Mouse (Mus musculus) MEL (cell line): Measurements from ENCODE around the gene Zfp296. TPM values are rescaled to one million over a fixed set of nuclear protein-coding genes. Genes with fewer than 3 reads are reported as not detected.
A peak's percentile ranks its signal among the peaks of the same experiment; 100 is the strongest.

ENCODE experiments used
- DNase-seq: peaks from one replicate; pipeline ENCODE4 v3.0.0; 2011; ENCODE audit warnings: low read depth, low spot score
- H3K27ac ChIP-seq: 2 replicates; pipeline ENCODE4 v1.5.1; 2012; ENCODE audit warnings: low read depth, mild to moderate bottlenecking, control low read depth, low read length, moderate library complexity; ENCODE audit not compliant: control insufficient read depth
- H3K27me3 ChIP-seq, 2 experiments: fragments of 150-350 bp in 1 of 2; sonication (generic) in 1 of 2; 2 replicates each; pipeline ENCODE4 v1.6.1; 2012; ENCODE audit warnings: low read length in 2 of 2, mild to moderate bottlenecking in 2 of 2, improper control_type of control experiment in 1 of 2, moderate library complexity in 1 of 2; ENCODE audit not compliant: insufficient read depth in 2 of 2, control insufficient read depth in 1 of 2
- H3K36me3 ChIP-seq, 2 experiments: 2 replicates each; pipeline ENCODE4 v1.6.1; 2012 to 2014; ENCODE audit warnings: low read length in 2 of 2, improper control_type of control experiment in 1 of 2, inconsistent platforms in 1 of 2, mild to moderate bottlenecking in 1 of 2; ENCODE audit not compliant: insufficient read depth in 2 of 2, control insufficient read depth in 1 of 2
- H3K4me1 ChIP-seq, 2 experiments: fragments of 150-350 bp in 1 of 2; sonication (generic) in 1 of 2; 2 replicates each; pipeline ENCODE4 v1.6.1; 2012; ENCODE audit warnings: low read length in 2 of 2, improper control_type of control experiment in 1 of 2, mild to moderate bottlenecking in 1 of 2; ENCODE audit not compliant: insufficient read depth in 2 of 2, control insufficient read depth in 1 of 2
- H3K4me3 ChIP-seq, 2 experiments: fragments of 150-350 bp in 1 of 2; sonication (generic) in 1 of 2; 2 replicates each; pipeline ENCODE4 v1.5.1; 2012; ENCODE audit warnings: low read depth in 2 of 2, low read length in 2 of 2, mild to moderate bottlenecking in 2 of 2, moderate library complexity in 2 of 2, control low read depth in 1 of 2, improper control_type of control experiment in 1 of 2; ENCODE audit not compliant: control insufficient read depth in 1 of 2, insufficient read depth in 1 of 2
- H3K79me2 ChIP-seq: 2 replicates; pipeline ENCODE4 v1.6.1; 2012; ENCODE audit warnings: mild to moderate bottlenecking, low read length, moderate library complexity; ENCODE audit not compliant: control insufficient read depth, poor library complexity, insufficient read depth
- H3K9ac ChIP-seq: 2 replicates; pipeline ENCODE4 v1.6.1; 2012; ENCODE audit warnings: low read depth, mild to moderate bottlenecking, control low read depth, low read length, moderate library complexity; ENCODE audit not compliant: control insufficient read depth, poor library complexity, severe bottlenecking
- H3K9me3 ChIP-seq: fragments of 150-350 bp; sonication (generic); replicated peaks from 2 replicates; pipeline ENCODE4 v1.6.1; 2012; ENCODE audit warnings: mild to moderate bottlenecking, low read length, improper control_type of control experiment, moderate library complexity; ENCODE audit not compliant: insufficient read depth
- CHD1 ChIP-seq: IDR thresholded peaks from 2 replicates; pipeline ENCODE4 v1.6.1; 2012; ENCODE audit warnings: low read depth, mild to moderate bottlenecking, inconsistent platforms, low read length, improper control_type of control experiment
- CTCF ChIP-seq, 3 experiments: IDR thresholded peaks in 2 of 3; conservative IDR thresholded peaks in 1 of 3; 2 replicates each; pipeline ENCODE4 v1.5.1; 2011 to 2012; ENCODE audit warnings: low read length in 3 of 3, low read depth in 2 of 3, mild to moderate bottlenecking in 2 of 3, improper control_type of control experiment in 1 of 3, inconsistent platforms in 1 of 3, mixed read lengths in 1 of 3, moderate library complexity in 1 of 3; ENCODE audit not compliant: control insufficient read depth in 1 of 3, insufficient read depth in 1 of 3, poor library complexity in 1 of 3, severe bottlenecking in 1 of 3
- E2F4 ChIP-seq: IDR thresholded peaks from 2 replicates; pipeline ENCODE4 v1.6.1; 2011; ENCODE audit warnings: low read depth, low read length, improper control_type of control experiment, borderline replicate concordance
- ETS1 ChIP-seq: IDR thresholded peaks from 2 replicates; pipeline ENCODE4 v1.6.1; 2012; ENCODE audit warnings: low read depth, mild to moderate bottlenecking, inconsistent platforms, low read length, improper control_type of control experiment, moderate library complexity
- GABPA ChIP-seq: IDR thresholded peaks from 2 replicates; pipeline ENCODE4 v1.6.1; 2012; ENCODE audit warnings: low read depth, mild to moderate bottlenecking, inconsistent platforms, low read length, improper control_type of control experiment, moderate library complexity
- GATA1 ChIP-seq: IDR thresholded peaks from 2 replicates; pipeline ENCODE4 v1.6.1; 2011; ENCODE audit warnings: low read depth, low read length, improper control_type of control experiment
- HCFC1 ChIP-seq: IDR thresholded peaks from 2 replicates; pipeline ENCODE4 v1.6.1; 2012; ENCODE audit warnings: low read depth, mild to moderate bottlenecking, inconsistent platforms, low read length, improper control_type of control experiment, moderate library complexity
- KAT2A ChIP-seq: conservative IDR thresholded peaks from 2 replicates; pipeline ENCODE4 v1.6.1; 2012; ENCODE audit warnings: low read depth, low read length, improper control_type of control experiment, inconsistent platforms
- MAZ ChIP-seq: IDR thresholded peaks from 2 replicates; pipeline ENCODE4 v1.6.1; 2012; ENCODE audit warnings: low read depth, mild to moderate bottlenecking, inconsistent platforms, low read length, improper control_type of control experiment
- MEF2A ChIP-seq: IDR thresholded peaks from 2 replicates; pipeline ENCODE4 v1.6.1; 2014; ENCODE audit warnings: low read depth, mild to moderate bottlenecking, inconsistent platforms, low read length, improper control_type of control experiment; ENCODE audit not compliant: poor library complexity, insufficient replicate concordance, severe bottlenecking; ENCODE audit errors: extremely low read depth
- MXI1 ChIP-seq: IDR thresholded peaks from 2 replicates; pipeline ENCODE4 v1.6.1; 2011; ENCODE audit warnings: mild to moderate bottlenecking, low read depth, low read length, improper control_type of control experiment
- MYB ChIP-seq: IDR thresholded peaks from 2 replicates; pipeline ENCODE4 v1.6.1; 2011; ENCODE audit warnings: mild to moderate bottlenecking, low read depth, low read length, improper control_type of control experiment
- NRF1 ChIP-seq: IDR thresholded peaks from 2 replicates; pipeline ENCODE4 v1.6.1; 2014; ENCODE audit warnings: low read depth, mild to moderate bottlenecking, inconsistent platforms, low read length, improper control_type of control experiment, moderate library complexity; ENCODE audit not compliant: poor library complexity, insufficient read depth, severe bottlenecking
- SIN3A ChIP-seq: IDR thresholded peaks from 2 replicates; pipeline ENCODE4 v1.6.1; 2012; ENCODE audit warnings: low read length, improper control_type of control experiment, inconsistent platforms
- SMC3 ChIP-seq: IDR thresholded peaks from 2 replicates; pipeline ENCODE4 v1.6.1; 2011; ENCODE audit warnings: low read depth, low read length, improper control_type of control experiment
- TAL1 ChIP-seq: IDR thresholded peaks from 2 replicates; pipeline ENCODE4 v1.6.1; 2012; ENCODE audit warnings: mild to moderate bottlenecking, inconsistent platforms, low read length, moderate library complexity, mixed read lengths
- ZMIZ1 ChIP-seq: IDR thresholded peaks from 2 replicates; pipeline ENCODE4 v1.6.1; 2012; ENCODE audit warnings: low read depth, mild to moderate bottlenecking, inconsistent platforms, low read length, improper control_type of control experiment, moderate library complexity
- ZNF384 ChIP-seq: IDR thresholded peaks from 2 replicates; pipeline ENCODE4 v1.6.1; 2012; ENCODE audit warnings: low read depth, mild to moderate bottlenecking, inconsistent platforms, low read length, improper control_type of control experiment
- polyA plus RNA-seq, 2 experiments: library from polyadenylated mRNA; stranded (reverse) in 1 of 2; unstranded in 1 of 2; fragments of >175 nt in 1 of 2; fragments of >200 nt in 1 of 2; gene quantifications; 2 replicates each; pipeline versions ENCODE4 v1.2.1 to v1.2.4; 2012; ENCODE audit warnings: low replicate concordance in 2 of 2, low read depth in 1 of 2; ENCODE audit not compliant: insufficient read length in 2 of 2, insufficient read depth in 1 of 2, missing spikeins in 1 of 2
- total RNA-seq: library from RNA; depleted of rRNA; stranded (reverse); fragments of 300-350 nt; gene quantifications from 2 replicates; pipeline ENCODE4 v1.2.3, GENCODE M21; 2012

Gene Zfp296
- total and polyA plus RNA-seq, 3 experiments = 3.3 to 7.8 TPM; not detected in 1

DNA sequence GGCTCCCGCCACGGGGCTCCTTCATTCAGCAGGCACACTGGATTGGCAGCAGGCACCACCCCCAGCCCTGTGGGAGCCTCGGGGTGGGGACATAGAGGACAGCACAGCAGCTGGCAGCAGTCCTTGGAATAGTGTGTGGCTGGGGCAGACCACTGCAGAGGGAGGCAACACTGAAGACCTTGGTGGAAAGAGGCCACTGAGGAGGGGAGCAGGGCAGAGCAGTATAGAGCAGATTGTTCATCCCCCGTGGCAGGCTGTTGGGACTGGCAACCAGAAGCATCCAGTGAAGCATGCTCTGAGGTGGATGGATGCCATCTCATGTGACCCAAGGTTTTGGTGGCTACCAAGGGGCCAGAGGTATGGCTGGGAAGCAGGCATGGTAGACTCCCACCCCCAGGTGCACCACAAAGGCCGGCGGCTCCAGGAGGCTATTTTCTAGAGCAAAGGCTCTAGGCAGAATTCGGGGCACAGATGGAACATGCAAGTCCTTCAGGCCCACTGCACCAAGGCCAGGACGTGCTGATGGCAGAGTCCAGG is 34.9 kb upstream of the Zfp296 start:
- no peaks in the 10 kb centered on the region for H3K4me1 ChIP-seq
- H3K27me3 ChIP-seq = no peaks in the 10 kb centered on the region
- no peak for TF ChIP-seq GABPA
- H3K27ac ChIP-seq = no peak overlapping the region
- H3K9me3 ChIP-seq = no peaks in the 10 kb centered on the region
- no peak overlapping the region for H3K9ac ChIP-seq
- H3K79me2 ChIP-seq = peaks cover 32% of the 10 kb centered on the region
- H3K4me3 ChIP-seq = no peak overlapping the region
- DNase-seq = no peak
- H3K36me3 ChIP-seq = peaks cover 0 to 2% of the 10 kb centered on the region in 2 experiments; a peak in 1 of 4 replicates

DNA sequence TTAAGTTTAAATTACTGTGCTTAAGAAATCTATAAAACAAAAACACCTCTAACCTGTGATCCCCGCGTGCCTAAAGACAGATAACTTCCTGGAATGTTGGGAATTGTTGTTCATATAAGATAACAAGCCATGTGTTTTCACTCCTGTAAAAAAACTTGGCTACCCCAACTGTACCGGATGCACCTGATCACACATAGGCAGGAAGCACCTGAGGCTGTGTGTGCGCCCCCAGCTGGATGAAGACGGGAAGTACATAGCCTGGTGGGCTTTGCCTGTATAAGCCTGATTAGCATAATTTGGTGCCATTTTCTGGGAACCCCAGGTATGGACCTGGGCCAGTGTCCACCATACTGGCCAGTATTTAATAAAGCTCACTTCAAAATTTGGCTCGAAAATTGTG is 33.5 kb upstream of the Zfp296 start:
- Histone ChIP-seq H3K9me3 (no peaks in the 10 kb centered on the region), H3K79me2 (peaks cover 40% of the 10 kb centered on the region), H3K27ac (no peak overlapping the region), H3K27me3 (no peaks in the 10 kb centered on the region), H3K4me3 (no peak overlapping the region), H3K9ac (no peak overlapping the region), H3K4me1 (no peaks in the 10 kb centered on the region), H3K36me3 (peaks cover 0 to 2% of the 10 kb centered on the region in 2 experiments; a peak in 1 of 4 replicates)
- DNase-seq = peak; percentile 33
- TF ChIP-seq SMC3 (0 out of 2 replicates have a peak, but pooled peaks have one; percentile 31), CHD1 (no peak), KAT2A (no peak), HCFC1 (no peak), CTCF (IDR thresholded peaks at IDR 0.05 in 2 of 3, conservative IDR thresholded peaks at IDR 0.05 in 1 of 3; ENCODE audit: control insufficient read depth in 1 of 3, insufficient read depth in 1 of 3, low read depth in 2 of 3, low read length in 3 of 3, poor library complexity in 1 of 3, severe bottlenecking in 1 of 3) (peak; percentile 51 to 67 (median 53)), MYB (no peak)

DNA sequence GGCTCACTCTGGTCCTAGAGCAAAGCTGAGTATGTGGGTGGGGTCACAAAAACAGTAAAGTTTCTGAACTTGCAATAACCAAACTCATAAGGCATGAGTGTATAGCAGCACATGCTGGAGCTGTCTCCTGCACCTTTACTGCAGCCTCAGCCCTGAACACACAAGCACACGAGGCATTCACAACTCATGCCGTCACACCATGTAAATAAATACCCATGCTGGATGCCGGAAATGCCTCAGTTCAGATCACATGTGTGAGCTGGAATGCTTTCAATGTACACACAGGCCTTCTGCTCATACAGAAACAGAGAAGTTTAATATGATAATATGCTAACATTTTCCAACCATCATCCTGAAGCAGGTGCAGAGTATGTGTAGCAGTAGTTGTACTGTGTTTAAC is 31.1 kb upstream of the Zfp296 start:
- H3K27me3 ChIP-seq = no peaks in the 10 kb centered on the region
- no peaks in the 10 kb centered on the region for H3K9me3 ChIP-seq
- H3K79me2 ChIP-seq = peaks cover 41% of the 10 kb centered on the region
- H3K4me3 ChIP-seq = no peak overlapping the region
- DNase-seq = no peak
- no peaks in the 10 kb centered on the region for H3K4me1 ChIP-seq
- no peak overlapping the region for H3K9ac ChIP-seq
- no peak overlapping the region for H3K27ac ChIP-seq
- no peaks in the 10 kb centered on the region; a peak in 1 of 4 replicates for H3K36me3 ChIP-seq
- no peak for TF ChIP-seq MAZ
- no peak for TF ChIP-seq E2F4
- TF ChIP-seq MXI1 = no peak
- no peak for TF ChIP-seq MEF2A
- no peak for TF ChIP-seq SIN3A
- no peak for TF ChIP-seq TAL1
- no peak for TF ChIP-seq ZMIZ1
- no peak for TF ChIP-seq KAT2A
- no peak for TF ChIP-seq ETS1
- no peak for TF ChIP-seq GATA1
- TF ChIP-seq ZNF384 = no peak
- TF ChIP-seq GABPA = no peak
- TF ChIP-seq NRF1 = no peak
